Mouse (Mus musculus) heart, adult 2 months (tissue): ENCODE data around the gene Flot1.

Experiments used
- EP300 ChIP-seq: fragments of 200-500 bp; IDR thresholded peaks from 2 replicates; pipeline ENCODE4 v1.6.1; 2011; ENCODE audit warnings: low read depth, low read length, control low read depth; ENCODE audit not compliant: insufficient read depth
- POLR2A ChIP-seq: fragments of 200-500 bp; IDR thresholded peaks from 2 replicates; pipeline ENCODE4 v1.6.1; 2011; ENCODE audit warnings: mild to moderate bottlenecking, low read depth, low read length, control low read depth; ENCODE audit not compliant: insufficient read depth

DNA sequence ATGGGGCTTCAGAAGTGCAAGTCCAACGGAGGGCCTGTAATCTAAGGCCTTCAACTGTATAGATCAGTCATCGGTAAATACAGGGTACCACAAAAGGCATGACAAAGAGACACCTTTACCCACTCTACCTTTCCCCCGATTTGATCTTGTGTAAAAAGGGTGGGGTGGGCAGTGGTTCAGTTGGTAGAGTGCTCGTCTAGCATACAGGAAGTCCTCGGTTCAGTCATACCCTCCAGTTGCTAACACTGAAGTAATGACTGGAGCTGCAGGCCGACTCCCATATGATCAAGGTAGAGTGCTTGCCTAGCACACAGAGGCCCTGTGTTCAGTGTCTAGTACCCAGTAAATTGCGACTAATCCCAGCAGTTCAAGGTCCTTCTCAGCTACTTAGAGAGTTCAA, 9.4 kb upstream of the Flot1 start:
- TF ChIP-seq EP300 = no peak
- no peak for TF ChIP-seq POLR2A
